Mouse (Mus musculus) retina, postnatal 7 days (tissue): Measurements from ENCODE around the gene Vps37c.

Source experiments
- DNase-seq: peaks from one replicate; pipeline ENCODE4 v3.0.0-alpha.2; 2012; ENCODE audit warnings: low read depth, low spot score

The Vps37c gene

DNA sequence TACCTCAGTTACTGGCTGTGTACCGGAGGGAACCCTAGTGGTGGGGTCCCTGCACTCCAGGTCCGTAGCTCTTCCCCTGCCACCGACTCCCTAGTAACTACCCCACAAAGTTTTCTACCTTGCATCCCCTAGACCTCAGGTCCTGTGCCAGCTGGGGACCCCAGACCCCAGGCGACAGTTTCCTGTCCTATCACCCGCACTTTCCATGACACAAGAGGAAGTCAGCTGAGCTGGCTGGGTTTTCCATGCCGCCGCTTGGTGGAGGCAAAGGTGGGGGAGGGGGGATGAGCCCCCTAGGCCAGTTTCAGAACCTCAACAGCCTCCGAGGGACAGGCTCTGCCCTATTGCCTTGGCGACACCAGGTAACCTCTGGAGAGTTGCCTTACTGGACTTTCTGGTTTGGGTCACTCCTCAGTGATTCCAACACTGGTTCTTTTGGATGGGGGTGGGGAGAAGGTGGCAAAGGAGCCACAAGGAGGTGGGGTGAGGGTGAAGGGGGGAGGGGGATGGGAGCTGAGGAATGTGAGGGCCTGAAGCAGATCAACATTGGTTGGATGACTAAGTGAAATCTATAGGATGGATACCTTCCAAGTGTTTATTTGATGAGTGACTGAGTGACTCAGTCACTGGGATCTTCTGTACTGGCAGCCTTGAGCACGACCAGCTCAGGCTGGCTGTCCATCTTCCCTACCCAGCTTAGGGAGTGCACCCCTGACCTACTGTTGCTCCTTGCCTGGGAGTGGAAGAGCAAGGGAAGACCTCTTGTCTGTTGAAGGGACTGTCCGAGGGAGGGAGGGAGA lies 52.3 kb downstream of the Vps37c start:
- no peak for DNase-seq

DNA sequence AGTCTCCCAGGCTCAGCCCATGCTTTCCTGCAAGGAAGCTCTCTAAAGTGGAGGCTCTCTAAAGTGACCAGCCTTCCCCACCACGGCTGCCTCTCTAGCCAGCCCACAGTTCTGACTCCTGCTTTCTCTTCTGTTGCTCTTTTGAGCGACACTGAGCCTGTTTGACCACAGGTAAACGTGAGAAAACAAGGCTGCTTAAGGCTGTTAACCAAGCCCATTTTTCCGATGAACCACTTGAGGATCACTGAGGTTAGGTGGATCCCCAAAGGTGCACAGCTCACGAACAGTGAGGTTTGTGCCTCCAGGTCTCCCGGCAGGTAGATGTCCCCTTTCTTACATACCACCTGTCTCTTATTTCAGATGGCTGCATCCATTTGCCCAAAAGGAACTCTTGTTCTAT lies 53.6 kb downstream of the Vps37c start:
- no peak for DNase-seq

DNA sequence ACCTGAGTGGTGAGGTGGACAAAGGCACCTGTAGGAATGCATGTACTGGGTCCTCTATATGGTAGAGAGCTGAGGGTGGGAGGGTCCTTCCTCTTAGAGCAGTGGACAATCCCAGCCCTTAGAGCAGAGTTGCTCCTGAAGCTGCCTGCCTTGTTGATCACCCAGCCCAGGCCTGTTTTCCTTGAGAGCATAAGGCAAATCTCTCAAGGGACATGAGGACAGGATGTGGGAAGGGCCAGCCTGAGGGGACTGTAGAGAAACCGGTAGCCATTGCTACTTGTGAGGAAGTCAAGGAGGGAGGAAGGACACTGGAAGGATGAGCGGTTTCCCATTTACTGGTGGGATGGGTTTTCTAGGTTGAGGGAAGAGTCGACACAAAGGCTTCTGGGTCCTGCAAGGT lies 54.0 kb downstream of the Vps37c start:
- no peak for DNase-seq

DNA sequence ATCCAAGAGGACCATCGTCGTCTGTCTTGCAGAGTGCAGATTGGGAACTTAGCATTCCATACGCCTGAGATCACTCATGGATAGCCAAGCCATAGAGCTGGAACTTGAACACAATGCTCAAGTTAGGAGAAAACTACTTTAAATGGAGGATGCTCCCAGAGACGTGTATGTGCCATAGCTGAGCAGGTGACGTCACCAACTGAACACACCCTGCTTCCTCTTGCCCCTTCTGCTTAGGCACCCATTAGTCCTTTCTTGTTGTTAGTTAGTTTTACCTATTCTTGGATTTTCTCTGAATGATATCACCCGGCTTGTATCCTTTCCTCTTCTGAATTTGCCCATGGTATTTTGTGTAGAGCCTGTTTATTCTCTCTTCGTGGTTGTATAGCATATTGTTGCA lies 58.6 kb downstream of the Vps37c start:
- DNase-seq = no peak

DNA sequence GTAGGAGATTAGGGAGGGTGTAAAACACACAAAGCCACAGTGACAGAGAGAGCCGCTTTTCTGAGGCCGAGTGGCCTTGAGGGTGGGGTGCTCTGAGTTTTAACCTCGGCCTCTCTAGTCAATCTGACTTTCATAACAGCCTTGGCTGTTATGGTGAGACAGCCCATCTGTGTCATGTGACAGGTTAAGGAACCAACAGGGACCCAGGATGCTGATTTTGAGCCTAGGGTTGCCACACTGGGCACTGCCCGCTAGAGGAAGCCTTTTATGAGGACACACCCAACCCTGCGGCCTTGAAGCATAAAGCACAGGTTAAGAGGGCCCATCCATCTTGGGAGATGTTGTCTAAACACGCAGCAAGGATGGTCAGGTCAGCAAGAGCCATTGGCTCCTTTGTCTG lies 59.2 kb downstream of the Vps37c start:
- DNase-seq = no peak

DNA sequence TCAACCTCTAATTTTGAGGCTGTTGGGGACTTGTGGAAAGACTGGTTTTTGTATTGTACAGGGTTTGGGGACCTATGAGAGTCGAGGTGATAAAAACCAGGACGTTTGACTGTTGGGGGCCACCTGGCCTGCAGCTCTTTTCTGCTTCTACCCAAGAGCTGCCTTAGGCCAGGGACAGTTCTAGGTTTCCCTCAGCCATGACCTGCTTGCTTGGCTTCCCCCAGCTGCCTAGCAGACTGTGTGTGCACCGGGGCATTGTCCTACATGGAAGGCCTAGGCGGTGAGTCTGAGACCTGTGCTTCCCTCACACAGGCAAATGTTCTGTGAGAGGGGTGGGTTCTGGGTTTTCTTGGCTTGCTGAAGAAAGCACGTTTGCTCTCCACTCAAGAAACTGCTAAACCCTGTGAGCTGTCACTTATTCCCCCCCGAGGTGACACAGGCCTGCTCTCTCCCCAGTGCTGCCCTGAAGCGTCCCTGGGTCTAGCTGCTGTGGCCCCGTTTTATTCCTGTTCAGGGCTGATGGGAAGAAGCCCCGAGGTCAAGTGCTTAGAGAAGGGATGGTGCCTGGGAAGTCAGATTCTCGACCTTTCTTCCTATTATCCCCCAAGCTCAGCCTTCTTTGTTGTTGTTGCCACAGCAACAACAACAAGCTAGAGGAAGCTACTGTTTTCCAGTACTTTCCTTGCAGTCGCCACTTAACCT lies 60.0 kb downstream of the Vps37c start:
- no peak for DNase-seq

DNA sequence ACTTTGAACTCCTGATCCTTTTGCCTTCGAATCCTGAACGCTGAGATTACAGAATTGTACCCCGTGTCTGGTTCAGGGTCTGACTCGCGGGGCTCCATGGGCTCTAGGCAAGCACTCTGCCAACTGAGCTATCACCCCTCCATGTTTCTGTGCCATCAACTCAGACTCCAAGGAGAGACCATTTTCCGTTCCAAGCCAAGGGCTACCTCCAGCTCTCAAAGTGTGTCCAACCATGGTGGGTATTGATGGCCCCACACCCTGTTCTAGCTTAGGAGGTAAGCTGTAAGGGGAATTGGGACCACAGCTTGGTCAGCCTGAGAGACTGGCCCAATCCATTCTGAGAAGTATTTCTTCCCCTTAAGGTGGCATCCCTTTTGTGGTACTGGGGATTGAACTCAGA lies 60.8 kb downstream of the Vps37c start:
- no peak for DNase-seq

DNA sequence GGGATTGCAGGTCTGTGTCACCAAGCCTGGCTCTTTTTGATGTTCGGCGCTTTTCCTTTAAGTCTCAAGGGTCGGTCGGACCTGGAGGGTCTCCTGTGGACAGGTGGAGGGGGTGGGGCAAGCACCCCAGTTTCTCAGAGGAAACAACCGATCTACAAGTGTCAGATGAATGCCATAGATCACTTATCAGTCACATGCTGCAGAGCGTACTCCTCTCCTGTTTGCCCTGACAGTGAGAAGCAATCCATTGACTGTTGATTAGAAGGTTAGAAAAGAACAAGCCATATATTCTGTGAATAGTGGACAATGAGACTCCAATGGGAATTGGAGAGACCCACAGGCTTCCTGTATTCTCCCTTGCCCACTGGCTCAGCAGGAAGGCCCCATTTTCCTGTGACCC lies 61.6 kb downstream of the Vps37c start:
- DNase-seq = no peak

DNA sequence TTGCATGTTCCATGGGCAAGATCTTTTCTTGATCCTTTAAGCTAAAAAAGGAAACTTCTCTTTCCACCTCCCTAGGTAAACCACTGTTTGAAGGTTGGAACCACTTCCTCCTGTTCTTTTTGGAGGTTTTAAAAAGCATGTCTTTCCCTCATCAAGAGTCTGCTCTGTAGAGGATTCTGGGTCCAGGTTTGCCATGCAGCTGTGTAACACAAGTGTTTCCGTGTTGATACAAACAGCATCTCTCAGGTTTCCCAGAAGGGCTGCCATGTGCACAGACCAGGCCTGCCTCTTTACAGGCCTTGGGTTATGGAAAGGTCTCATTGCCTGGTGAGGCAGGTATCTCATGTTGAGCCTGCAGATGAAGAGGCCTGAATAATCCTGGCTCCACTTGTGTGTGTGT lies 63.1 kb downstream of the Vps37c start:
- no peak for DNase-seq

DNA sequence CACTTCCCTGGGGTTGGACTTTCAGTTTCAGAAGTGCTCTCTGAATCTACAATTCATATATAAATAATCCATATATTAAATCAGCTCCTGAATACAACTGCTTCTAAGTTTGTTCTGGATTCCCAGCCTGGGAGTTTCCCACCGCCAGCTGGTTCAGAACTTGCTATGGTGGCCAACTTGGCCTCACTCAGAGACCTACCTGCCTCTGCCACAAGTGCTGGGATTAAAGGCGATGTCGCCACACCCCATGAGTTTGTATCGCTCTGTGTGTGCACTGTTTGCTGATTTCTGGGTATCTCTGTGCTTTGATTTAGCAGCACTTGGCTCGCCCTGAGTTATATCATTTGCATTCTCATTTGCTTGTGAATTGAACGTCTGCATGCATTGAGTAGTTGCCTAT lies 63.6 kb downstream of the Vps37c start:
- DNase-seq = no peak

DNA sequence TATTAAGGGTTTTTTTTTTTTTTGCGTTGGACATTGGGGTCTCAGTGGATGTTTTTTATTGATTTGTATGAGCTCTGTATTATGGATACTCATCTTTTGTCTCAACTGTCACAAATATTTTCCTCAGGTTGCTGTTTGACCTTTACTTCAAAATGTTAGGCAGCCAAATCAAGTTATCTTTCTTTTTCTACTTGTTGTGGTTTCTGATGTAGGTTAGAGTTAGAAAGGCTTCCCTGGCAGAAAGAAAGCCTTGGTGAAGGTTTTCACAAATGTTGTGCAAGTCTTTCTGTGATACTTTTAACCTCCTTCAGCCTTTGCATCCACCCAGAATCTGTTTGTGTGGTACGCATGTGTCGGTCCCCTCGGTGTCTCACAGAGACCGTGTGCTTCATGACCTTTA lies 64.1 kb downstream of the Vps37c start:
- DNase-seq = no peak

DNA sequence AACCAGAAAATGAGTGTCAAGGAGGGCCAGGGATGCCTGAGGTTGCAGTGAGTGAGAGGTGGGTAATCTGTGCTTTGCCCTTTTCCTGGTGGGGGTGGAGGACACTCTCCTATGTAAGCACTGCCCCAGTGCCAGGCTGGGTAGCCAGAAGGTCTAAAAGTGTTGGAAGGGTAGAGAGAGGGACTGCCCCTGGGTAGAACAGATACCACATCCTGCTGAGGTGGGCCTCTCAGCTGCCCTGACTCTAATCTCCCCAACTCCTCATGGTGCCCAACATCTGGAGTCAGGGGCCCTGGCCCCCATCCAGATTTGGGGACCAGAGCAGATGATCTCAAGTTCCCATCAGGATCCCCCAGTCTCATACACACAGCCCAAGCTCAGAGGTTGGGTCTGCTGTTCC lies 68.6 kb downstream of the Vps37c start:
- no peak for DNase-seq

DNA sequence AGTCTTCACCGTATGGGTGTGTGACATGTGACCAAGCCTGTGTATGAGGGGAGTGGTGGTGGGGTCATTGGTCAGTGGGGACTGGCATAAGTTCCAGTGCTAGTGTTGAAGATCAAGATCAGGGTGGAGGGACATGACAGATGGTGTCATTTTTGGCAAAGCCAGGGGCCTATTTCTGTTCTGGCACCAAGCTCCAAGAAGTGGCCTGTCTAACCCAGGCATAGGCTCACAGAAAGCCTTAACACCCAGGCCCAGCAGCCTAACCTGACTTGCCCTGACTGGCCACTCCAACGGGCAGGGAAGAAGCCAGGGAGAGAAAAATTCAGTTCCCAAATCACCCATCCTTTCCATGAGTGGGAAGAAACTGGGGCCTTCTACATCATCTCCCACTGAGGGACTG lies 69.0 kb downstream of the Vps37c start:
- DNase-seq = no peak

DNA sequence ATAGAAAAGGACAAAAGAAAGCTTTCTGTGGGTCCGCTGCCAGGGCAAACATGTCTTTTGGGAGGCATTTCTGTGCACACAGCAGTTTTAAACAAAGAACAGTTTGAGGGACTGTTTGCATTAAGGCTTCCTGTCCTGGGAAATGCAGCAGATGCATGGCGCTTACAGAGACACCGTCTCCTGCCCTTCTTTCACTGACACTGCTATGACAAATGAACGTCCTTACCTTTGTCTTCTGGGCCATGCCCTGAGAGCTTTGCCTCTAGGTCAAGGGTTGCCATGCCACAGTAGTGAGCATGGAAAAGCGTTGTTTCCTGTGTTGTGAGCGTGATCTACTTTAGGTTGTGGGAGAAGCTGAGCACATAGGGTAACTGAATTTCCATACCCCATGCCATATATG lies 70.2 kb downstream of the Vps37c start:
- no peak for DNase-seq

DNA sequence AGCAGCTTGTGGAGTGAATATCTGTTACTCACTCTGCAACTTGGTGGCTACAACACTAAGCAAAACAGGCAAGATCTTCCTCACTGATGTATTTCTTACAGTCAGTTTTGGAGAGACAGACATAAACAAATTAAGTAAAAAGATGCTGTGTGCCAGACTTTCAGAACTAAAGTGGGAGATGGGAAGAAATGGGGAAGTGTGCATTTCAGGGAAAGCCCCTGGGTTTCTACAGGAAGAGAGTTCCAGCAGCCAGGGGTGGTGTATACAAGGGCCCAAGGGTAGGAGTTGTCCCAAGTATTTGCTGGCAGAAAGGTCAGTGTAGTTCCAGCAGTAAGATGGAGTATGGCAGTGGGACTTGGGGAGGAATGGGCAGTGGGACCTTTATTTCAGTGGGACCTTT lies 71.0 kb downstream of the Vps37c start:
- DNase-seq = no peak

DNA sequence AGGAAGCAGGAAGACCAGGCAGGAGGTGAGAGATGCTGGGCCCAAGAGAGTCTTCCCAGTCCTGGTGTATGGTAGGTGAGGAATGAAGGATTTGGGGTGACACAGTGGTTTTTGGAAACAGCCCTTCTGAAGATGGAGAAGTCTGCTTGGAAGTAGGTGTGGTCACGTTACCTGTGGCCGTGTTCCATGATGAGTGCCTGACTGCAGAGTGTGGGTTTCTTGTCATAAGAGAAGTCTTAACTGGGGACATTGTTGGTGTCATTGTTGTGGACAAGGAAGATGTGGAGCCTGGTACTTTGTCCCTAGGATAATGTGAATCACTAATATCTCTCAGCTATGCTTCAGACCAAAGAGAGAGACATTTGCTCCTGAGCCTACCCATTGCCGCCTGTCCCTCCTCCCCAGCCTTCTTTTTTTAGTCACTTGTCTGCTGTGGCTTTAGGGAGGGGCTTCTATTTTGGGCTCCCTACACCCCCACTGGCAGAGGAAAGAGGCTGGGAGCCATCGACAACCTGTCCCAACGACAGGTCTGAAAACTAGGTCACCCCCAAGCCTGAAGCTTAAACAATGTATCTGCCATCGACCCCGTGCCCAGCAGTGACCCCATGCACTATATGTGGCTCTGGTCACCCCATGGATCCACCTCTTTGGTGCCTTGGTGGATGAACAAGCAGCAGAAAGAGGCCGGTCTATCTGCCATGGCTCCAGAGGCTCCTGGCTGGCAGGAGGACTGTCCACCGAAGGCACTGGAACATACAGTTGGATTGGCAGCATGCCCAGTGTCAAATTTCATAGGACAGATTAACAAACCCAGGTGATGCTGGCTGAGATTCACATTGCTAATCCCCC lies 71.7 kb downstream of the Vps37c start:
- DNase-seq = no peak

DNA sequence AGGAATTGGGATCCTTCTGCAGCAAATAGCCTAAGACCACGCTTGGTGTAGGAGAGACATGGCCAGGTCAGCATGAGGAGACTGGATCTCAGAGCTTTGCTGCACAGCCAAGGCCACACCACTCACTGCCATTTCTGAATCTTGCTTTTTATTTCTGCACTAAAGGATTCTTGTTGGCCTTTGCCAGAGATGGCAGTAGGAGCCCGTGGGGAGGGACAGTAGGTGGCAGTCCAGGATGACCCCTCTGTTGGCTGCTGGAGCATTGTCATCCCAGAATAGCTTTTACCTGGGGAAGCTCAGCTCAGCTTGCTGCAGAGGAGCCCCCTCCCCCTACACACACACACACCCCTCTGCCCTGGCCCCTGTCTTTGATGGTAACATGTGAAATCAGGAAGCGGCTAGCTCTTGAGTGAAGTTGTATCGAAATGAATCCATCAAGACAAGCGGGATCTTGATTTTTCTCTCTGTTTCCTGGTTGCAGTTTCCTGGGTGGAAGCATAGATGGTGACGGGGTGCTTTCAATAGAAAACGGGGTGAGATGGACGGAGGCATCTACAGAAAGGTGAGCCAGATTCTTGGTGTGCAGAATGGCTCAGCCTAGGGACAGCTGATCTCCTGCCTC lies 73.4 kb downstream of the Vps37c start:
- no peak for DNase-seq

DNA sequence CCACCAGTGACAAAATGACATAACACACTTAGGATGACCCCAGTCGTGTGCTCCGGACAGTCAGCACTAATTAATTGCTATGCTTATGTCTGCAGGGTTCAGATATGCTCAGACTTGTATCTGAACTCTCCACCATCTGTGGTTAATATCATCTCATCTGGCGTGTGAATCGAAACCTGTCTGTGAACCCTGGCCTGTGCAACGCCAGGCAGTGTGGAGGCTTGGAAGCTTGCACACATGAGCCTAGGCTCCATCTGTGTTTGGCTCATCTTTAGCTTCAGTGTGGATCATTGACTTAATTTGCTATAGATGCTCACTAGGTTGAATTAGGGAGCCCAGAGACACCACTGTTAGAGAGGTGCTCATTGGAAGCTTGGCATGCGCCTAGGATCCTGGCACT lies 73.9 kb downstream of the Vps37c start:
- no peak for DNase-seq

DNA sequence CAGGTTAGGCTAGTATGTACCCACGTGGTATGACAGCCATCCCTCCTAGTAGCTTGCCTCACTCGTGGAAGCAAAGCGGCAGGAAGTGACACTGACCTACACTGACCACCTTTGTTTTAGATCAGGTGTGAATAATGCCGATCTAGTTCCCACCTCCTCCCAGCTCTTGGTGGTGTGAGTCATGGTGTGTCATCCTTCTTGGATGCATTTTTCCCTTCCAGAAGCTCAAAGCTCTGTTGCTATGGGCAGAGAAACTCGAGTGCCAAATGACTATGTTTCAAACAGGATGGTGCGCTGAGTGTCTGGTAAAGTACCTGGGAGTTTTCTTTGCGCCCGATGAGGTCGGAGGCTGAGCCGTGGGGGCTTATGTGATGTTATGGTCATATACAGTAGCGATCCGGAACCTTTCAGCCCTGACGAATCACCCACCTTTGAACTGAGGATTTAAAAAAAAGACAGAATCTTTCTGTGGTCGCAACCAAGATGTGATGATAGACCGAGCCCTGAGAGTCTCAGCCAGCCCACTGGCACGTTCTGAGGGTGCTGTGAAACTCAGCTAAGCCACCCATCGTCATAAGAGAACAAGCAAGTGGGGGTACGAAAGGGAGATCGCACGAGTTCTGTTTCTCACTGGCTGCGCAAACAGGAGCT lies 75.0 kb downstream of the Vps37c start:
- DNase-seq = no peak
